Mouse (Mus musculus): ENCODE measurements at regions not wholly inside any gene's neighbourhood (a gene's known extent, or its start where the extent isn't known, plus 50 kb on each side); places are given as distances from the start of the nearest gene placed in this dataset.

DNA sequence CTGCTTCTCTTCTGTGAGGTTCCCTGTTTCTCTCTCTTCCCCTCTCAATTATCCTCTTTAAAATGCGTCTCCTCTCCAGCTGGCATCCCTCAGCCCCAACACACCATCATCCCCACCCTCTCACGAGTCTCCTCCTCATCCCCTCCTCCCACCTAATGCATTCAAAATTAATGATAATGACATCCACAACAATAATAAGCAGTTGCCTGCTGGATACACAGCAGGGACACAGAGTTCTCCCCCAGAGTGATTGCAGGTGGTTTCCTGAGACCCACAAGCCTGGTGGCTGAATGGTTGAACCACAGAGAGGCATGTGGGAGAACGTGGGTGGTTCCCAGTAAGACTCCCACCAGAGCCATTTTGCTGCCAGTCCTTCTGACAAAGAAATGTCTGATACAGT lies 106.9 kb upstream of the Plcz1 start:
- Histone ChIP-seq H3K9me3 (replicated peaks) (no peaks in the 10 kb centered on the region), H3K36me3 (no peaks in the 10 kb centered on the region), H3K27ac (replicated peaks) (no peak overlapping the region), H3K27me3 (ENCODE audit: low read depth, poor library complexity, severe bottlenecking) (no peaks in the 10 kb centered on the region), H3K4me1 (peaks cover 7% of the 10 kb centered on the region), H3K4me3 (no peak overlapping the region)
- 59% methylated on average over 3 of the region's 3 CpGs for WGBS
- no peak for DNase-seq (ENCODE audit: low spot score)

DNA sequence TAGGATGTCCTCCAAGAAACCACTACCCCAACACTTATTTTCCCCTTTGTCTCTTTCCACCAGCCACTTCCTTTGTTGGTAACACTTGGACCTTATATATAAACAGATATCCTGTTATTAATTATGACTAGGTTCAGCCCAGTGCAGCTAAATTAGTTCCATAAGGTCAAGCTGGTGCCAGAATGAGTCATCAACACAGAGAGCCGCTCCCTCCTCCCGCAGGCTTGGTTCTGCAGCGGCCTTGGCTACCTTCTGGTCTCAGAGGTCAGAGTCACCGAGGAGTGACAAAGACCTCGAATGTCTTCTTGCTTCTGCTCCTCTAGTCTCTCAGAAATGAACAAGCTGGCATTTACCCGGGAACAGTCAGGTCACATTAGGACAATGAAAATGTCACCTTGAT lies 106.5 kb upstream of the Plcz1 start:
- Histone ChIP-seq H3K27ac (replicated peaks) (0 out of 2 replicates have a peak overlapping the region, but pooled peaks have one; percentile 28), H3K4me1 (peaks cover 7% of the 10 kb centered on the region), H3K4me3 (no peak overlapping the region), H3K27me3 (ENCODE audit: low read depth, poor library complexity, severe bottlenecking) (no peaks in the 10 kb centered on the region), H3K9me3 (replicated peaks) (no peaks in the 10 kb centered on the region), H3K36me3 (no peaks in the 10 kb centered on the region)
- WGBS, result 80% methylated on average over 6 of the region's 6 CpGs
- no peak for DNase-seq (ENCODE audit: low spot score)

DNA sequence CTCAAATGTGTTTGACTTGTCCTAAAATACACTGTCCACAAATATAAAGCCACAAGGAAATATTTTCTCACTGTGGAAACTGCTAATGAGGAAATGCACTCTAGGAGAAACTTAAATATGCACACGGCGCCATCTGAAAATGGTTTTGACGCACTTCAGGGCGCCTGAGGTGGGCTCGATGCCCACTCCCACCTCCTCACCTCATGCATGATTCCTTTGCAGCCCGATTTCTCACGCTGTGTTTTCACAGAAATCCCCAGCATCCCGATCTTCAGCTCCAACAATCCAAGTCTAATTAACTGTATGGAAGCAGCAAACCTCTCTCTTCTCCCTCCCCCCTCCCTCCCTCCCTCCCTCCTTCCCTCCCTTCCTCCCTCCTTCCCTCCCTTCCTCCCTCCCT lies 92.5 kb upstream of the Plcz1 start:
- H3K27me3 ChIP-seq (ENCODE audit: low read depth, poor library complexity, severe bottlenecking), result no peaks in the 10 kb centered on the region
- H3K9me3 ChIP-seq (replicated peaks), result no peaks in the 10 kb centered on the region
- H3K4me3 ChIP-seq, result no peak overlapping the region
- WGBS, result 89% methylated on average over 8 of the region's 8 CpGs
- no peak overlapping the region for H3K27ac ChIP-seq (replicated peaks)
- DNase-seq (ENCODE audit: low spot score), result no peak
- no peaks in the 10 kb centered on the region for H3K4me1 ChIP-seq
- no peaks in the 10 kb centered on the region for H3K36me3 ChIP-seq

DNA sequence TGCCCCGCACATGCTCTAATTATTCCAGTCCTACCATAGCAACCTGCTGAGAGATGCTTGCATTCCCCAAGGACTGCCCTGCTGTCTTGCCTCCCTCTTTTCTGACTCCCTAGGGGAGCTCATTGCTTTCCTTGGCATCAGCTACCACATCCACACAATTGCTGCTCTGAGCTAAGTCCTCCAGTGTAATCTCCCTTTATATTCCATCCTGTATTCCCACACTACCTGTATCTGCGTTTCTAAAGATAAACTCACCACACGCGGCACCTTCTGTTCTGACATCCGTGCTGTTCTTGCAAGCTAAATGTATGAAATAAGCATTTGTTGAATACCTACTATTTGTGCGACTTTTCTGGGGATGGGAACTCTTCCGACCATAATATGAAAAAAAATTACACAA lies 85.4 kb upstream of the Plcz1 start:
- no peak for DNase-seq (ENCODE audit: low spot score)
- WGBS, result 88% methylated on average over 7 of the region's 7 CpGs
- no peaks in the 10 kb centered on the region for H3K27me3 ChIP-seq (ENCODE audit: low read depth, poor library complexity, severe bottlenecking)
- no peaks in the 10 kb centered on the region for H3K36me3 ChIP-seq
- peaks cover 9% of the 10 kb centered on the region for H3K9me3 ChIP-seq (replicated peaks)
- H3K4me3 ChIP-seq, result no peak overlapping the region
- no peaks in the 10 kb centered on the region for H3K4me1 ChIP-seq
- no peak overlapping the region for H3K27ac ChIP-seq (replicated peaks)

DNA sequence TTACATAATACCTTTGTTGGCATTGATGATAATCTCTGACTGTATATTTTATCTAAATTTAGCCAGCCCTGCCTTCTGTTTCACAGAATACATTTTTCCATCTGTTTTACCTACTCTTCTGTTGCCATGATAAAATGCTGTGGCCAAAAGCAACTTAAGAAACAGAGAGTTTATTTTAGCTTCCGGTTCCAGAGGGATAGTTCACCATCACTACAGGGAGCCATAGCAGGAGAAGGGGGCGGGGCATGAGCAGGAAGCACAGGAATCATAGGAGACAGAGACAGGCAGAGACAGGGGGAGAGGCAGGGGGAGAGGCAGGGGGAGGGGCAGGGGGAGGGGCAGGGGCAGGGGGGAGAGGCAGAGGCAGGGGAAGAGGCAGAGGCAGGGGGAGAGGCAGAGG lies 72.8 kb upstream of the Plcz1 start:
- Histone ChIP-seq H3K9me3 (replicated peaks) (no peaks in the 10 kb centered on the region), H3K4me1 (no peaks in the 10 kb centered on the region), H3K36me3 (no peaks in the 10 kb centered on the region), H3K4me3 (no peak overlapping the region), H3K27ac (replicated peaks) (no peak overlapping the region), H3K27me3 (ENCODE audit: low read depth, poor library complexity, severe bottlenecking) (no peaks in the 10 kb centered on the region)
- 85% methylated on average over 2 of the region's 2 CpGs for WGBS
- DNase-seq (ENCODE audit: low spot score), result no peak

DNA sequence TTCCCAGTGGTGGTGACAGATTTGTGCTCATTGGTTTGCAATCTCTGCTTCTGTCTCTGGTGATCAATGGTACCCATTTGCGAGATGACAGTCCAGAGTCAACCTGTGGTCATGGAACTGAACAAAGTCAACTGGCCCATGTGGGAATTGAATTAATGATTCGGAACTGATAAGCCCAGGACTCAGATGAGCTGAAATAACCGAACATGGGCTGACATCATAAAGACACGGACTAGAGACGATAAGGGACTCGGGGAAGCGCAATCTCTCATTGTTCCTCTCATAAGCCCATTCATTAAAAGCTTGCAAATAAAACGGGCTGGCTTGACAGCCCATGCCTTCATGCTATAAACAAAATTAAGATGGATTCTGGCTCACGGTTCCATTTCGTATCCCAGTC lies 70.8 kb upstream of the Plcz1 start:
- WGBS, result 93% methylated on average over 10 of the region's 10 CpGs
- no peak overlapping the region for H3K4me3 ChIP-seq
- H3K27me3 ChIP-seq (ENCODE audit: low read depth, poor library complexity, severe bottlenecking), result no peaks in the 10 kb centered on the region
- H3K4me1 ChIP-seq, result no peaks in the 10 kb centered on the region
- no peak overlapping the region for H3K27ac ChIP-seq (replicated peaks)
- no peaks in the 10 kb centered on the region for H3K36me3 ChIP-seq
- no peaks in the 10 kb centered on the region for H3K9me3 ChIP-seq (replicated peaks)
- no peak for DNase-seq (ENCODE audit: low spot score)

DNA sequence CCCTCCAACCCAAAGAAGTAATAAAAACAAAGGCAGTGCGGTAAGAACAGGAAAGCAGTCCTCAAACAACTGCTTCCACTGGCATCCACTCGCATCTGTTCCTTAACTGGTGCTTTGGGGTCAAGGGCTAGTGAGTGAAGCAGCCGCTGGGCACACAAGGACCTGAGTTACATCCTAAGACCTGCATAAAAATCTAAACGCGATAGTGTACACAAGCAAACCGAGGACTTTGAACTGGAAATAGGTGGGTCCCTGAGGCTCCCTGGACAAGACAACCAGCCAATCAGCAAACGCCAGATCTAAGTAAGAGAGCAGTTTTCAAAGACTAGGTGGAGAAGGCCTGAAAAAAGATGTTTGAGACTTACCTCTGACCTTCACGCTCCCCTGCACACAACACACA lies 66.8 kb upstream of the Plcz1 start:
- Histone ChIP-seq H3K9me3 (replicated peaks) (no peaks in the 10 kb centered on the region), H3K4me1 (no peaks in the 10 kb centered on the region), H3K27me3 (ENCODE audit: low read depth, poor library complexity, severe bottlenecking) (no peaks in the 10 kb centered on the region), H3K36me3 (no peaks in the 10 kb centered on the region), H3K27ac (replicated peaks) (no peak overlapping the region), H3K4me3 (no peak overlapping the region)
- DNase-seq (ENCODE audit: low spot score), result no peak
- 74% methylated on average over 8 of the region's 8 CpGs for WGBS

DNA sequence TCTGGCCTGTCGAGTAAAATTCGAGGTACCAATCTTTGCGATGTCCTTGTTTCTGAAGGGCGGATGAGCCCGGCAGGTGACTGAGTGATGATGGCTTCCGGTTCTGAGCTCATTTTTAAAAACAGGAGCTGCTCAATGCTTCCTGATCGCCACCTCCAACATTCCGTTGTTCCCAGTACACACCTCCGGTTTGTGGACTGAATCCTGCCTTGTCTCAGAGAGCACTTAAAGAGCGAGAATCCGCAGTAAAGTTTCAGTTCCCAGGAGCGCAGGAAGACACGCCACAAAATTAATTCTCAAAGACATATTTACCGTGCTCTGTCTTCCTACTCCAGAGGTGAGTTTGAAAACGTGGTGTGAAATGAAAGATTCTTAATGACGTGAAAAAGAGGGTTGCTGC lies 66.4 kb upstream of the Plcz1 start:
- 92% methylated on average over 16 of the region's 16 CpGs for WGBS

DNA sequence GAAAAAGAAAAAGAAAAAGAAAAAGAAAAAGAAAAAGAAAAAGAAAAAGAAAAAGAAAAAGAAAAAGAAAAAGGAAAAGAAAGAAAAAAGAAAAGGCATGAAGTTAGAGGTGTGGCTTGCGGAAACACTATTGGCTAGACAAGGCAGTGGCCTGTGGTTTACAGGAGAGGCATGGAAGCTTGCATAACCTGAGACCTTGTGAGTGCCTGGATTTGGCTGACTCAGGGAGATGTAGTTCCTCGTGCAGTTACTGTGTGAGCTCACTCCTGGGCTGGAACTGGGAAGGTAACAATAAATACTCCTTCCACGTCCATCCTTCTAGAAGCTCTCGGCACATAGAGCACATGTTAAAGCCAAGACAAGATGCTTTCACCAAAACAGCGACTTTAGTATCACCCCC lies 64.9 kb upstream of the Plcz1 start:
- no peaks in the 10 kb centered on the region for H3K9me3 ChIP-seq (replicated peaks)
- H3K27ac ChIP-seq (replicated peaks), result no peak overlapping the region
- 90% methylated on average over 5 of the region's 5 CpGs for WGBS
- H3K4me3 ChIP-seq, result no peak overlapping the region
- H3K36me3 ChIP-seq, result no peaks in the 10 kb centered on the region
- H3K27me3 ChIP-seq (ENCODE audit: low read depth, poor library complexity, severe bottlenecking), result no peaks in the 10 kb centered on the region
- no peak for DNase-seq (ENCODE audit: low spot score)
- H3K4me1 ChIP-seq, result no peaks in the 10 kb centered on the region

More for the DNA sequence above, 66.4 kb upstream of the Plcz1 start:
- Histone ChIP-seq H3K27me3 (ENCODE audit: low read depth, poor library complexity, severe bottlenecking) (no peaks in the 10 kb centered on the region), H3K9me3 (replicated peaks) (no peaks in the 10 kb centered on the region), H3K4me3 (no peak overlapping the region), H3K27ac (replicated peaks) (no peak overlapping the region), H3K36me3 (no peaks in the 10 kb centered on the region), H3K4me1 (no peaks in the 10 kb centered on the region)
- no peak for DNase-seq (ENCODE audit: low spot score)

DNA sequence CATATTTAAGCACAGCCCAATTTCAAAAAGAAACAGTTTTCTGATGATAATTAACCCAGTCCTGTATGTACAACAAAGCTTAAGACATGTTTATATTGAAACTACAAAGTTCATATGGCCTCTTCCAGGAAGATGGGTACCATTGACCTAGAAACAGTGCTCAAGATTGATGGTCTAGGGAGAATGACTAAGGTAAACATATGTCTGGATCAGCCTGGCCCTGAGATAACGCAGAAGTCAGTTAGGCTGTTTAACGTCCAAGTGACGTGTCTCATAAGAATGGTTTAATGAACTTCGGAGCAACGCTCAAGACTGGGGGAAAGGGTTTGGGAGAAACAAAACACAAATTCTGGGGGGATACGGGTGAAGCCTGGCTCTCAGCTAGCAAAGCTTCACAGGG lies 60.8 kb upstream of the Plcz1 start:
- no peaks in the 10 kb centered on the region for H3K4me1 ChIP-seq
- H3K27me3 ChIP-seq (ENCODE audit: low read depth, poor library complexity, severe bottlenecking), result no peaks in the 10 kb centered on the region
- 96% methylated on average over 6 of the region's 6 CpGs for WGBS
- no peak for DNase-seq (ENCODE audit: low spot score)
- H3K4me3 ChIP-seq, result no peak overlapping the region
- H3K36me3 ChIP-seq, result no peaks in the 10 kb centered on the region
- no peaks in the 10 kb centered on the region for H3K9me3 ChIP-seq (replicated peaks)
- no peak overlapping the region for H3K27ac ChIP-seq (replicated peaks)

DNA sequence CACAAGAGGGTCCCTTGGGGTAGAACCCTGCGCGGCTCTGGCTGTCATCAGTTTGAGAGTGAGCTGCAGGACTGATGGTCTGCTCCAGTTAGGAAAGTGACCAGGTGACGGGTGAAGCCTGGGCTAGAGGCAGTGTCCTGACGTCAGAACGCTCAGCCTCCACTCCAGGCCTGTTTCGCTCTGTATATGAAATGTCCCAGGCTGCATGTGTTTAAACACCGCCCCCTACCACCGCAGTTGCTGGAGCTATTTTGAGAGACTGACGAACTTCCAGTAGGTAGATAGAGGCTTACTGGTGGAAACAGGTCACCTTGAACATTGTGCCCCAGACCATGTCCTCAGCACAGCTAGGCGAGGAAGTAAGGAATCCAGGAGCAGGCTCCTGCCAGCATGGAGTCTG lies 54.2 kb upstream of the Plcz1 start:
- no peaks in the 10 kb centered on the region for H3K36me3 ChIP-seq
- no peak overlapping the region for H3K4me3 ChIP-seq
- no peak overlapping the region for H3K27ac ChIP-seq (replicated peaks)
- no peaks in the 10 kb centered on the region for H3K27me3 ChIP-seq (ENCODE audit: low read depth, poor library complexity, severe bottlenecking)
- 0 out of 2 replicates have a peak, but pooled peaks cover 2% of the 10 kb centered on the region for H3K4me1 ChIP-seq
- H3K9me3 ChIP-seq (replicated peaks), result no peaks in the 10 kb centered on the region
- no peak for DNase-seq (ENCODE audit: low spot score)
- 84% methylated on average over 10 of the region's 10 CpGs for WGBS

Data from midbrain, embryonic 10.5 days (tissue).